Comparison of ENCODE assay signal across 15 mouse cellular contexts in the genomic region with DNA sequence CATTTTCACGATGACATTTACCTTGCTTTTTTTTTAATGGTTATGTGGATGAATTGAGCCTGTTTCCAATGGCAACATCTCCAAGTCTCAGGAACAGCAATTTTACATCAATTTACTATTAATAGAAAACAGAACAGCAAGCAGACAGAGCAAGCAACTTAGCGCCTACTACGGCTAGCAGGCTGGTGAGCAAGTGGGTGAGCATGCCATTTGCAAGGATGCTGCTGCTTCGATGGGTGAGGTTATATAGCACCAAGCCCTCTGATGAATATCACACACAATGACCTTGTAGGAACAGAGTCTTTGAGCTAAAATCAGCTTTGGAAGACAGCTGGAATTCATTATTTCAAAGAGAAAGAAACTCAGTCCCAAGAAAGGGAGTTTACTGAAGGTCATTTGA. TPM values are rescaled to one million over a fixed set of nuclear protein-coding genes. Genes with fewer than 3 reads are reported as not detected.
DNase-seq lines count a peak whose midpoint lies in the region; ATAC-seq and TF ChIP-seq lines count a peak whose summit lies in the region.
"Had no signal": no experiment of that assay in that cellular context is flagged by ENCODE, and none has a peak within 500 bp of the region (broad histone marks: within the 10 kb centered on the region; RNA-seq: fewer than 3 reads in every experiment).

No protein-coding gene starts in this region.

- TF ChIP-seq POLR2A in cortical plate, adult 2 months (IDR thresholded peaks at IDR 0.05; ENCODE audit: extremely low read depth, insufficient read depth, low read length) = no peak

- no peak for DNase-seq in frontal cortex, postnatal 14 days (ENCODE audit: low spot score in 2 of 2)
- DNase-seq in left cerebral cortex, postnatal 25 days (ENCODE audit: low spot score in 2 of 2) = peak; percentile 45 to 69
- no peak for DNase-seq in left cerebral cortex, adult 11 months (ENCODE audit: low spot score)
- DNase-seq in thymus, postnatal 4 days = no peak
- DNase-seq: adrenal gland, postnatal 14 days; kidney, adult 8-10 months; liver, postnatal 0 days; lung, postnatal 4 days had no signal

- 39% methylated on average over 4 of the region's 4 CpGs for WGBS in limb, embryonic 12.5 days

- H3K4me2 ChIP-seq in limb, embryonic 12.5 days = no peak overlapping the region
- H3K4me2 ChIP-seq: hindbrain, embryonic 14.5 days had no signal

- no peaks in the 10 kb centered on the region for H3K36me3 ChIP-seq in limb, embryonic 12.5 days

- H3K27ac ChIP-seq in cortical plate, adult 2 months (ENCODE audit: insufficient read depth, low read length) = 0 out of 2 replicates have a peak overlapping the region, but pooled peaks have one; percentile 42
- peak overlapping the region; percentile 17; the same call in 1 of the 2 replicates for H3K27ac ChIP-seq in limb, embryonic 12.5 days
- H3K27ac ChIP-seq: hindbrain, embryonic 14.5 days had no signal

- no peak overlapping the region for H3K4me3 ChIP-seq in cortical plate, adult 2 months (ENCODE audit: insufficient read depth, low read length)
- no peak overlapping the region for H3K4me3 ChIP-seq in limb, embryonic 12.5 days (replicated peaks)

- H3K9ac ChIP-seq in limb, embryonic 12.5 days (replicated peaks) = no peak overlapping the region
- H3K9ac ChIP-seq: hindbrain, embryonic 14.5 days; liver, postnatal 0 days had no signal

- intact Hi-C loops in left cerebral cortex, postnatal 25 days (cut with DNase I) = no loop called here

- ATAC-seq in frontal cortex, adult (ENCODE audit: low TSS enrichment) = peak; percentile 83
- no peak for ATAC-seq in limb, embryonic 12.5 days (ENCODE audit: insufficient number of reproducible peaks, insufficient read depth, low FRiP score, low TSS enrichment, low read depth)
- ATAC-seq: CD4-positive, CD25-positive, alpha-beta regulatory T cell, adult 4 months; liver, postnatal 0 days had no signal

- no peak for TF ChIP-seq CTCF in cortical plate, adult 2 months (IDR thresholded peaks at IDR 0.05; ENCODE audit: extremely low read depth, insufficient read depth, low read length)

- H3K27me3 ChIP-seq in limb, embryonic 12.5 days = no peaks in the 10 kb centered on the region

- peaks cover 14% of the 10 kb centered on the region for H3K4me1 ChIP-seq in cortical plate, adult 2 months (ENCODE audit: control insufficient read depth, insufficient read depth, low read length)
- H3K4me1 ChIP-seq in limb, embryonic 12.5 days (replicated peaks) = peaks cover 52% of the 10 kb centered on the region

- no peaks in the 10 kb centered on the region for H3K9me3 ChIP-seq in limb, embryonic 12.5 days

RNA-seq across cellular contexts. Expression of a gene that starts 43.0 kb away (rescaled TPM):
- total RNA-seq in left cerebral cortex, postnatal 25 days (2021) = 10 to 100 TPM; 72.4 to 84.9 TPM
- polyA plus RNA-seq in cortical plate, adult 2 months (2012; rRNA removed) = 46.6 and 72.7 TPM in 2 replicates
- 1.0 and 1.1 TPM in 2 replicates for polyA plus RNA-seq in limb, embryonic 12.5 days (2016; fragmentation: Nextera tagmentation; extraction: Ambion mirVana)
- total RNA-seq: common myeloid progenitor, adult 5-6 weeks; neutrophil, adult 5-6 weeks had no signal
- polyA plus RNA-seq: CD4-positive, CD25-positive, alpha-beta regulatory T cell, adult 4 months had no signal

Comparison
In these comparisons a context has a peak if more than half of its experiments do, and no peak if none do; other contexts are left out.
1. DNase-seq: peak in left cerebral cortex, postnatal 25 days (2 of 2); none in frontal cortex, postnatal 14 days (0 of 2), left cerebral cortex, adult 11 months (single experiment) and thymus, postnatal 4 days (single experiment).
2. RNA of a gene that starts 43.0 kb away (polyA plus RNA-seq): 46.6 to 72.7 TPM in cortical plate, adult 2 months; 1.0 to 1.1 TPM in limb, embryonic 12.5 days; every median in the first group is over 10 times any median in the second.